Mouse (Mus musculus) R1 (cell line): ENCODE data around the gene Klhl2.
A peak's percentile ranks its signal among the peaks of the same experiment; 100 is the strongest.

Experiments used
- DNase-seq: peaks from one replicate; pipeline ENCODE4 v3.0.0-alpha.2; 2018; ENCODE audit warnings: low read depth, low spot score

Klhl2 gene

GRCm38 (mm10) chr8:64769586-64769985 is 80.2 kb downstream of the Klhl2 start:
- peak; percentile 80 for DNase-seq

- no peak for DNase-seq
Measured at GRCm38 (mm10) chr8:64768645-64769044, 81.2 kb downstream of the Klhl2 start.

GRCm38 (mm10) chr8:64767047-64767446 is 82.8 kb downstream of the Klhl2 start:
- DNase-seq: no peak

GRCm38 (mm10) chr8:64764075-64764474 is 85.7 kb downstream of the Klhl2 start:
- no peak for DNase-seq

DNA sequence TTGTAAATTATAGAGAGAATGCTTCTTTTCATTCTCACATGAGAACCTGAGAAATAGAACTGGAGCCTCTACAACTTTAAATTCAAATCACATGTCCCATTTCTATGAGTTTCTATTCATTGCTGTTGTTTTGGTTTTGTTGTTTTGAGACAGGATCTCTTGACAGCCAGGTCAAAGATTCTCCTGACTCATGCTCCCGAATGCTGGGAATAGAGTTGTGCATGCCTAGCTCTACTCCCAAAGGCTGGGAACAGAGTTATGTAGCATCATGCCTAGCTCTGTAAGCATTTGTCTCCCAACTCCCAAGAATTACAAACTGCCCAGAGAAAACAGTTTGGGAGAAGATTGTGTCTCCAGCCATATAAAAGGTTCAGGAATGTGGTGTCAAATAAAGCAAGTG is 87.1 kb downstream of the Klhl2 start:
- DNase-seq: no peak

DNA sequence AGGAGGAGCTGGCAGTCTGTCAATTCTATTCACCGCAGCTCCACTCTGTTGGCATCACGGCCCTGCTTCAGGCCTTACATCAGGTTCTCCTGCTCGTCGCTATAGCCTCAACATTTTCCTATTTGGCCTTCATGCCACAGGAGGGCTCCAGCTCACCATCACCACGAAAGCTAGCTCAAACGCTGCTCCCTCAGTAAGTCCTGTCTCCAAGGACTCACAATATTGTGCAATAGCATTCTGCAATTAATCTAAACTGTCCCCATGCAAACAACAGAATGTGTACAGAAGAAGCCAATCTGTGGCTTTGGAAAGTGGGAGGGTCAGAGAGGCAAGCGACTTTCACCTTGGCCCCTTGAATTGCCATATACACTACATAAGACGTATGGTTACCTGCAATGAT is 88.4 kb downstream of the Klhl2 start:
- no peak for DNase-seq

DNA sequence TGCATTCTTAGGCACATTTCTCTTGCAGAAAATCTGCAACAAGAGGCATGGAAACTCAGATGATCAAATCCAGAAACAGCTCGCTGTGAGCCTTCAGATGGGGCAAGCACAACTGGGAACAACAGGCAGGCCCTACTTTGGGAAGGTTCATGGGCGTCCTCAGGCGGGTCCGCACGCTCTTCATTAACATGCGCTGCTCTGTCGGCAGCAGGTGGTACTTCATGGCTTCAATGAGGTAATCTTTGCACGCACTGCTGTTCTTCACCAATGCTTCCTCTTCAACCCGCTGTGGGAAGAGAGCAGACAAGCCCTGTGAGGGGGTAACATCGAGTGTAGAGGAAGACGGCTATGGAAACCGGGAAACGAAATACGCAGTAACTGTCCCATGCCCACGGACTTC is 91.9 kb downstream of the Klhl2 start:
- peak; percentile 65 for DNase-seq

GRCm38 (mm10) chr8:64746215-64747058 is 103.4 kb downstream of the Klhl2 start:
- no peak for DNase-seq

DNA sequence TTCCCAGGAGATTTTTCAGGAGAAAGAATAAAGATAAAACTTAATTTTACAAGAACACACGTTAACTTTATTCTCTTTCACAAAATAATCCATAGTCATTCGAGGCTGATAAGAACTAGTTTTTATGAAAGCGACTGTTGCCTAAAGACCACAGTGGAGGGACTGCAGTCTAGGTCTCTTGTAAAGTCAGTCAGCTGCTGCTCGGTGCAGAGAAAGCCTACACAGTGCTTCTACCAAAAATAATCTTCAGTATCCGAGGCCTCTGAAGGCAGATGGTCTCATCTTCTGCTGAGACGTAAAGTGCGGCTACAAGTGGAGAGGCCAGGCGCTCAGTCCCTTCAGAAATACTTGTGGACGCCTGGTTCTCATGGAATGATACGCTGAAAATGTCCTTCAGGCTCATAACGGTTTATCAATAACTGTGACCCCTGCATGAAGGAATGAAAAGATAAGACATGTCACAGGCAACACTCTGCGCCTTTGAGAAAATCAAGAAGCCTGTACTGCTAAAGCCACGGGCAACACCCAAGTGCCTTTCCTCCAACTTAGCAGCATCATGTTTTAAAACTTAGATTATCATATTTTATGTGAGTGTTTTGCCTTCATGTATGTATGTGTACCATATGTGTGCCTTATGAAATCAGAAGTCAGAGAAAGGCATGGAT is 109.1 kb downstream of the Klhl2 start:
- no peak for DNase-seq

DNA sequence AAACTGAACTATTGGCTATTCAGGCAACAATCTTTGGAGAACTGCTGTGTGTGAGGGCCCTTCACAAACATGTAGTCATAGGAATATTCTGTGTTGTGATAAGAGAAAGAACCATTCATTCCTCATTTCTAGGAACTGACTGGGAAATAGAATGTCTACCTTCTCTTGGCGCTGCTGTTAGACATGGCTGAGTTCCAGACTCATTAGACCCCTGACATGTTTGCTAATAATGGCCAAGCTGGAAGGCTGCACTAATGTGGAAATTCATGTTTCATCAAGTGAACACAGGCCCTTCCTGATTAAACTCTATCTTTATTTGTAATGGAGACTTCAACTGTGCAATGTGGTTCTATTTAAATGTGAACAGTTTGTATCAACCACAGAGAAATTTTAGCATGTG is 110.9 kb downstream of the Klhl2 start:
- no peak for DNase-seq

GRCm38 (mm10) chr8:64736767-64737323 is 113.0 kb downstream of the Klhl2 start:
- no peak for DNase-seq

DNA sequence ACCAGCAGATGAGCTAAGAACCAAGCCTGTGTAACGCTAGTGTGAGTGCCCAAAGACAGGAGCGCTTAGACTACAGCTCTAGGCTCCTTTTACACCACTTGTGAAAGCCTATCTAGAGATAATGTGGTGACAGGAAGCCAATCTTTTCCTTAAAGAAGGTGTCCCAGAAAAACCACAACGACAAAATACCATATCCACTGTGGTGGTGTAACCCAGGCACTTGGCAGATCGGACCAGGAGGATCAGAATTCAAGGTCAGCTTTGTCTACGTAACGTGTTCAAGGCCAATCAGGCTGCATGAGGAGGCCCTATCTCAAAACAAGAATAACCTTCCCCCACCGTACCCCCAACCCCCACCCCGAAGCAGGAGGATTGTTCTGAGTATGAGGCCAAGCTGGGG is 114.7 kb downstream of the Klhl2 start:
- DNase-seq: no peak

DNA sequence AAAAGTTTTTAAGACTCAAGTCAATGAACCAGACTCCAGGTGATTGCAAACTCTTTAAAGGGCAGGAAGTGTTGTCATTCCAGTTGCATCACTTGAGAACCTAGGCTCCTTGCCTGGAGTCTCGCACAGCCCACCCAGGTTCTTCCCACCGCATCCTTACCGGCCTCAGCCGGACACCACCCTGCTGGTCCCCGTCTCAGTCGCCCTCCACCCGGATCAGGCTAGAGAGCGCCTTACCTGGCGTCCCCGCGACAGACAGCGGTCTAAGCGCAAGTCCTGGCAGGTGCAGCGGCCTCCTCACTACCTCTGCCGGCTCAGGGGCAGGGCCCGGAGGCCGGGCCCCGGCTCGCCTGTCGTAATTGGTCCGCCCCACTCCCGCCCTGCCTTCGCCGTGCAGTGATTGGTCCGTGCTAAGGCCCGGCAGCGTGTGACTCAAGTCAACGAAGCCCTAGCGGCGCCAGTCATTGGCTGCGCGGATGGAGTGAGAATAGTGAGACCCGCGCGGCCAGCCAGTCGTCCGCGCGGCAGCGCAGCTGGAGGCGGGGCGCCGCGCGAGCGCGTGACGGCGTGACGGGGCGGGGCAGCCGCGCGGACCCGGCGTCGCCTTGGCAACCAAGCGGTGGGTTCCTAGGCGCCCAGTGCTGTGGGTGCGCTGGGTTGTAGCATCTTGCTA is 116.4 kb downstream of the Klhl2 start, which contains the start of gene Msmo1:
Gene Msmo1 (minus strand): TSS at position 522 of the 673 bp plus-strand sequence.
- DNase-seq: peak; percentile 99

GRCm38 (mm10) chr8:64732596-64732995 is 117.2 kb downstream of the Klhl2 start:
- no peak for DNase-seq

DNA sequence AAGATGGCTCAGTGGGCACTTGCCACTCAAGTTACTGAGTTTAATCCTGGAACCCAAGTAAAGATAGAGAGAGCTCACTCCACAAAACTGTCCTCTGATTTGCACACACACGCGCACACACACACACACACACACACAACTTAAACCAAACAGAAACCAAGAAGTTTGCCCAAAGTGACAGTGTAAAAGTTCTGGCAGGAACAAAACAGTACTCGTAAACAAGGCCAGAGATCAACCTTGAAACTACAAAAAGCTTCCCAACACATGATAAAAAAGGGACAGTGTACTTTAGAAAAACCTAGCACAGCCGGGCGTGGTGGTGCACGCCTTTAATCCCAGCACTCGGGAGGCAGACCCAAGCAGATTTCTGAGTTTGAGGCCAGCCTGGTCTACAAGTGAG is 121.7 kb downstream of the Klhl2 start:
- no peak for DNase-seq

- no peak for DNase-seq
Measured at GRCm38 (mm10) chr8:64726190-64726695, 123.6 kb downstream of the Klhl2 start.

DNA sequence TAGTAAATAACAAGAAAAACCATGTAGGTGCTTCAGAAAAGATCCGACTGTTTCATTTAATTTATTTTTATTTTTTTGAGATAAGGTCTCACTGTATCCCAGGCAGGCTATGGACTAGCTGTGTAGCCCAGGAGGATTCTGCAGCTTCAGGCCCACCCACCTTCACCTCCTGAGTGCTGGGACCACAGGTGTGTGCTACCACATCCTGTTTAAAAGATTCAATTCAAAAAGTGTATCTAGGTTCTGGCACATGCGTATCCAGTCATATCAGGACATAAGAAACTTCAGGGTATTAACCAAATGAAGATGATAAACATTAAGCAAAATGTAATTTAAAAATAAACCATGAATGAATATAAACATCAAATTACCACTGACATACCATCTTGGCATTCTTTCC is 126.6 kb downstream of the Klhl2 start:
- no peak for DNase-seq

DNA sequence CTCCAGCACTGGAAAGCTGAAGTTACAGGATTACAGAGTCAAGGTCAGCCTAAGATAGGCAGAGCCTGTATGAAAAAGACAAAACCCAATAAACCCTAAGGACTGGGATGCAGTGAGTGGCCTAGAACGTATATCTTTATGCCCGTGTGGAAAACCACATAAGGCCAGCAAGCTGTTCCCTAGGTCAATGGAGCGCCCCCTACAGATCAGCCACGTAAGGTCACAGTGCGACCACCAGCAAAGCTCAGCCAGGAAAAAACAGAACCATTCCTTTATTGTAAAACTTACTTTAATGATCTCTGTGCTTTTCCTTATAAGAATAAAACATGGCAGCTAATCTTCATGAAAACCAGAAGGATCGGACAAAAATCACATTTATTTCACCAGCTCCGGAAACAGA is 131.9 kb downstream of the Klhl2 start:
- peak; percentile 46 for DNase-seq

GRCm38 (mm10) chr8:64712499-64712898 is 137.3 kb downstream of the Klhl2 start:
- no peak for DNase-seq

- DNase-seq: no peak
Measured at GRCm38 (mm10) chr8:64711544-64711943, 138.3 kb downstream of the Klhl2 start.

- DNase-seq: no peak
Measured at GRCm38 (mm10) chr8:64707481-64707880, 142.3 kb downstream of the Klhl2 start.

GRCm38 (mm10) chr8:64703191-64703590 is 146.6 kb downstream of the Klhl2 start:
- no peak for DNase-seq
